Mouse (Mus musculus): ENCODE data around the gene Mrpl14.

Gene Mrpl14

DNA sequence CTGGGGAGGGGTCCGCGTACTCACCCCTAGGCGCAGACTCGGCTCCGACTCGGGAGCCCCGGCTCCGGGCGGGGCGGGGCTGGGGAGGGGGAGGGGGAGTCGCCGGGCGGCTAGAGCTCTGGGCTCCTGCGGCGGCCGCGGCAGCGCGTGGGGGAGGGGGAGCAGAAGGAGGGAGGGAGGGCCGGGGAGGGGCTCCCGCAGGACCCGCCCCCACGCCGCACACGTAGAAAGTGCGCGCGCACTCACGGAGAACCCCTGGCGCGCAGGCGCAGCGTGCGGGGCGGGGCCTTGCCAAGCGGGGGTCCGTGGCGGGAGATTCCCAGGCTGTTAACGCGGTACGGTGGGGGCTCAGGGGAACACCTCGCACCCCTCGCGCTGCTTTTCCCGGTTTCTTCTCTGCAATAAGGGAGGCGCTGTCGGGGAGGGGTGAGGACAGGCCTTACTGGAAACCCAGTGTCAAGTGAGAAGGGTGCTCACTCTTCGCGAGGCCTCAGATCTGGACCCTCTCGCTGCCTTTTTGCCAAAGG is at the start of gene Mrpl14:
Mrpl14 (plus strand) TSS at position 230 of the 527 bp plus-strand sequence.
- DNase-seq (ENCODE audit: extremely low spot score, low read depth, low spot score): peak; percentile 60

DNA sequence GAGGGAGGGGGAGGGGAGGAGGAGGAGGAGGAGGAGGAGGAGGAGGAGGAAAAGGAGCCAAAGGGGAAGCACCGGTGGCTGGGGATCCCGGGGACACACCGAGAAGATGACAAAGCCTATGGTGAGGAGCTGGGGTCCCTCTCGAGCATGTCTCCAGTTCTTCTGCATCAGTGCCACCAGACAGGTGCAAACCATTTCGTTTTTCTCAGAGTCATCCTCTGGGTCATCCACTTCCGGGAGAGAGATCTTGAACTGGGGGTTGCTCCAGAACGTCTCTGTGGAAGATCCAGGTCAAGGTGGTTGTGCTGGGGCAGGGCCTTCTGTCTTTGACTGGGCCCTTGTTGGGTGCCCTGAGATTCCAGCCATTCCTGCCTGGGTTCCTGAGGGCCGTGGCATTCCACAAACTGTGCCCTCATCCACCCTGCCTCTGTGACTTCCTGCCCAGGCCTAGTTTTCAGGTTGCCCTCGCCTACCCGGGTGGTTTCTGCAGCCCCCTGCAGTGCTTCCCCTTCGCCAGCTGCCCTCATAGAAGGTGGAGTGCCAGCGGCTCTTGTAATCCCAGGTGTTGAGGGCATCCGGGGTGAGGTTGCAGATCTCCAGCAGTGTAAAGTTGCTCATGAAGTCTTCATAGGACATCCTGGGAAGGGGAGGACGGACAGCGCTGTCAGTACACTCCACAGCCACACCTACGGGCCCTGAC is 47.4 kb upstream of the Mrpl14 start:
- no peak for DNase-seq (ENCODE audit: extremely low spot score, low read depth, low spot score)

- no peak for DNase-seq (ENCODE audit: extremely low spot score, low read depth, low spot score)
These were observed 44.1 kb upstream of the Mrpl14 start for GRCm38 (mm10) chr17:45641981-45642380.

GRCm38 (mm10) chr17:45642701-45643100 is 43.4 kb upstream of the Mrpl14 start:
- no peak for DNase-seq (ENCODE audit: extremely low spot score, low read depth, low spot score)

- no peak for DNase-seq (ENCODE audit: extremely low spot score, low read depth, low spot score)
These were observed 41.9 kb upstream of the Mrpl14 start for GRCm38 (mm10) chr17:45644185-45644584.

DNA sequence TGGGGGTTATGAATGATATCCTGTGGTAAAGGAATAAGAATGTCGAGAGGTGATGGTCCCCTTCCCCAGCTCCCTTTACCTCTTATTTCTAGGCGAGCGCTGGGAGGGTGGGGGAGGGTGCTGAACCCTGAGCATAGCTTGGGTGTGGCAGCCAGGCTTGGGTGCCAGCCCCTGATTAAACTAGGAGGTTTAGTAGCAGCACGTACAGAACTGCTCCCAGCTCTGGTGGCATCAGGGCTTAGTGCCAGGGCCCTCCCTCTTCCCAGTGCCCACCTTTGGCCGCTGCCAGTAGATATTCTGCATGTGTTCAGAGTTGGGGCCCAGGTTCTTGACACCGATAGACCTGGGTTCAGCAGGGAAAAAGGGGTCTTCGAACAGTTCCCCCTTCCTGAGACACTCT is 32.9 kb upstream of the Mrpl14 start:
- DNase-seq (ENCODE audit: extremely low spot score, low read depth, low spot score): no peak

- DNase-seq (ENCODE audit: extremely low spot score, low read depth, low spot score): no peak
These were observed 30.3 kb upstream of the Mrpl14 start for GRCm38 (mm10) chr17:45655820-45656219.

DNA sequence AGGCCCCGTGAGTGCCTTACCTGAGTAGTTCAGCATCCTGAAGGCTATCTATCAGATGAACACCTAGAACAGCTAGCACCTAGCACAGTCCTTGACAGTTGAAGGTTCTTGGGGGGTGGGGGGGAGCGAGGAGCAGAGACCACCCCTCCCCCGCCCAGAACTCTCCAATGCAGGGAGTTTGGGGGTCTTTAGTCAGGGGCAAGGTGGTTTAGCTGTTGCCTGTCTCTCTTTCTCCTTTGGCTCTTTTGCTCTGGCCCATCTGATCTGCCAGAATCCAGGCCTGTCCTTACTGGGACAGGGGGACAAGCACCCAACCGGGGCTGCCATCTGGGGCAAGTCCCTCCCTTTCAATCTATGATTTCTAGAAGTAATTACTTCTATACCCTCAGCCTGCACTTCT is 26.9 kb upstream of the Mrpl14 start, which contains the start of gene Capn11:
Capn11 (minus strand) TSS at position 101 of the 400 bp plus-strand sequence.
- no peak for DNase-seq (ENCODE audit: extremely low spot score, low read depth, low spot score)

DNA sequence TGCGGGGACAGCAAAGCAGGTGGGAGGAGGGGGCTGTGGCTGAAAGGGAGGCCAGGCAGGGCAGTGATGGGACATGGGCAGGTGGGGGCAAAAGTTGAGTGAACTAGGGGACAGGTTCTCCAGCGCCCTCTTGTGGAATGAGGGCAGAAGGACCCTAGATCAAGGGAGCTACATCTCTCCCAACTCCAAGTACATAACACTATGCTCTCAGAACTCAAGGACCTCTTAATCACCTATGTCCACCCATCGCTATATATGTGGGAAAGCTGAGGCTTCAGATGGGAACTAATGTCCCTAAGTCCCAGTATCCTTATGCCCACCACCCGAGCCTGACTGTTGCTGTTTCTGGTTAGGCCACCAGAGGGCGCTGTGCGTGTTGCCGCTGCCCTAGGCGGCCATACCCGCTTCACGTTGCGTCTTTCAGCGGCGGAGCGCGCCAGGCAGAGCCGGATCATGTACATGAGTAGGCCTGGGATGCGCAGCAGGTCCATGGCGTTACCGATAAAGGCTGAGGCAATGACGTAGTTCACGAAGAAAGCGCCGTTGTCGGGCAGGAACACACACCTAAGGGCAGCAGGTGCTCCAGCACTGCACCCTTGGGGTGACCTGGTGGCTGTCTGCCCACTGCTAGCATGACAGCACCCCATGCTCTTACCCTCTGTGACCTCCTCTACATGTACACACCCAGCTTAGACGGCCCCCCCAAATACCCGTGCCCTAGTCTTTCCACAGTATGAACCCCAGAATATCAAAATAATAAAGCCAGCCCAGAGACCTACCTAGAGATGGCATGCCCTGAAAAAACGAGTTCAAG is 22.8 kb upstream of the Mrpl14 start:
- DNase-seq (ENCODE audit: extremely low spot score, low read depth, low spot score): peak; percentile 49

DNA sequence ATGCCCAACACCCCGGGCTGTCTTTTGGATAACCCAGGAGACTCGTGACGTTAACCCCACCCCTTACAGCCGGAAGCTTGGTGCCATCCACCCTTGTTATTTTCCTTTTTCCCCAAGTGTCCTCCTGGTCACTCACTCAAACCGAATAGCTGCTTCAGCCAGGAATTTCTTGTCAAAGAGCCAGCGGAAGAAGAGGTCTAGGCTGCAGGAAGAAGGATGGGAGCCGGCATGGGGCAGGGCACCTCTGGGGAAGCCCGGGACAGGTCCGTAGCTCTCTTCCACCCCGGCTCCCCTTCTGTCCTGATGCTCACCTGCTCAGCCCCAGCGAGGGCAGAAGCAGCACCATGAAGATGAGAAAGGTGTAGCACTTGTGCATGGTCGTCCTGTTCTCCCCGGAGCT is 21.5 kb upstream of the Mrpl14 start:
- no peak for DNase-seq (ENCODE audit: extremely low spot score, low read depth, low spot score)

DNA sequence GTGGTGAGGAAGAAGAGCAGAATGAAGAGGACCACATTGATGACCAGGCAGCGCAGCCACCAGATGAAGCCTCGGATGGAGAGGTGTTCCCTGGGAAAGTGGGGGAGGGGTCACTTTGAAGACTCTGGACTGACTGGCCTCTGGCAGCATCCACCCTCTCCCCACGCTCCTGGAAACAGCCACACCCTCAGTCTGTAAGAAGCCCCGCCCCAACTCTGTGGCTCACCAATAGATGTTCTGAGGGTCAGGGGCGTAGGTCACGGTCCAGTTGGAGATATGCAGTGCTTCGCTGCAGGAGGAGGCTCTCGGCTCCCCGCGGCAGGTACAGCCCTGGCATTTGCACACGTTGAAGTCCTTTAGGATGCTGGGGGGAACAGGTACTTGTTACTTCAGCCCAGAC is 20.0 kb upstream of the Mrpl14 start:
- no peak for DNase-seq (ENCODE audit: extremely low spot score, low read depth, low spot score)

DNA sequence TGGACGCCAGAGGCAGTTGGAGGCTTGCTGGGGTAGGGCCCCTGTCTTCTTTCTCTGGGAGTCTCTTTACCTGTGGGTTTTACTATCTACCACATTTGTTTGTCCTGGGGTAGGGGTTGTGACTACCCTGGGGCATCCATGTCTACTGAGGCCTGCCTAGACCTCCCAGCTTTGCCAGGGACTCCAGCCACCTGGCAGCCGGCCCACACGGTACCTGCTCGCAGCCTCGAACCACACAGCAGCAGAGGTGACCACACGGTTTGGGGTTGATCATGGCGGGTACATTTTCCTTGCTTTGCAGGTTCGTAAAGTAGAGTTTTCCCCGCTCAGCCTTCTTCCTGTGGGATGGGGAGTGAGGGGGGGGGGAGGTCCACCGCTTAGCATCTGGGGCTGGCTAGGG is 18.6 kb upstream of the Mrpl14 start:
- DNase-seq (ENCODE audit: extremely low spot score, low read depth, low spot score): no peak

DNA sequence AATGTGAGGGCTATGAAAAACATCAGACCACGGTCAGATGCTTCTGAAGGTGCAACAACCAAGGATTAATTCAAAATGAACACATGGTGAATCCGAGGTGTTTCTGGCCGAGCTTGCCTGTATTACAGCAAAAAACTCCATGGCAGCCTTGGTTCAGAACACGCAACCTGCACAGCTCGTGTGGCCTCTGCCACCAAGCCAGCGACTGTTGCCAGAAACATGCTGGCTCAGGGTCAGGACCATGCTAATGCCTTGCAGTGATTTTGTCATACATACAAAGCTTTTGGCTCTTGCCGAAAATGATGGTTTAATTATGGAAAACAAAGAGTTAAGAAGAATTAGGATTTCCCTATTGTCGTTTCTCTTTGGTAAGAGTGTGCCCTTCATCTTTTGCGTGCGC is 18.1 kb upstream of the Mrpl14 start:
- DNase-seq (ENCODE audit: extremely low spot score, low read depth, low spot score): no peak

GRCm38 (mm10) chr17:45671821-45672220 is 14.3 kb upstream of the Mrpl14 start:
- no peak for DNase-seq (ENCODE audit: extremely low spot score, low read depth, low spot score)

DNA sequence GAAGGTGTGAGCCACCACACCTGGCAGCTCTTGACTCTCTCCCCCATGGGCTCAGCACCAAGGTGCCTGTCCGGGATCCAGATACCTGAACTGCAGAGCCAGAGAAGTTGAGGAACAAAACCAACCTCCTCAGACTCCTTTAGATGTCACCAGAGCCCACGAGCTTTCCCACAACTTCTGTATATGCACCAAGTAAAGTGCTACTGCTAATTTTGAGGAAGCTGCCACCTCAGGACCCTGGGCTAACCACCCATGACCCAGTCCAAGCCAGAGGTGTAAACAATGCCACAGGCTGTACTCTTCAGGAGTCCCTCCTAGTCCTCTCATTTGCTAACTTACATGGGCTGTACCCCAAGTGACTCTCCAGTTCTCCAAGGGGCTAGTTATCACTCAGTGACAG is 13.5 kb upstream of the Mrpl14 start:
- DNase-seq (ENCODE audit: extremely low spot score, low read depth, low spot score): no peak

- DNase-seq (ENCODE audit: extremely low spot score, low read depth, low spot score): peak; percentile 47
These were observed 8.0 kb upstream of the Mrpl14 start for GRCm38 (mm10) chr17:45678106-45678505.

DNA sequence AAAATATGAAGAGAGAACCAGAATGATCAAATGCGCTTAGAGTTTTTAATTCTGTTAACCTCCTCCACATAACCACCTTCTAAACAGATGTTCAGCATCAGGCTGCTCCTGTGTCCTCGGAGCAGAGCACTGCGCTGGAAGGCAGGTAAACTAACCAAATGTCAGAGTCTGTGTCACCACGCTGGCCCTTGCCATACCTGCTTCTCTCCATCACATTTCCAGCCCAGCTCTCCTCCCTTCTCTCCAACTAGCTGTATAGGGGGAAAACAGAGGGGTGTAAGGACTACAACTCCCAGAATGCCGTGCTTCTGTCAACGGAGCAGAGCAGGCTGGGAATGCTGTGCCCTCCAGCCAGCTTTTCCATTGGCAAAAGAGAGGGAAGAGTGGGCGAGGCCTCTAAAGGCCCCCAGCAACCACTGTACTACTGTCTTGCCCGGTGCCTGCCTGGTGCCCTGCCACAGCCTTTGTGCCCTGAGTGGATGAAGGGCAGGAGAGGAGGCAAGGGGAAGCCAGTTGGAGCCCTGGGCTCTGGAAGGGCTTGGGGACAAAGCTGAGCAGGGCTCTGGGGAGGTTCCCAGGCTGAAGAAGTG is 5.6 kb upstream of the Mrpl14 start:
- DNase-seq (ENCODE audit: extremely low spot score, low read depth, low spot score): no peak

GRCm38 (mm10) chr17:45681588-45681987 is 4.5 kb upstream of the Mrpl14 start:
- DNase-seq (ENCODE audit: extremely low spot score, low read depth, low spot score): no peak

- DNase-seq (ENCODE audit: extremely low spot score, low read depth, low spot score): no peak
These were observed 3.3 kb upstream of the Mrpl14 start for GRCm38 (mm10) chr17:45682843-45683242.

- no peak for DNase-seq (ENCODE audit: extremely low spot score, low read depth, low spot score)
These were observed 1.4 kb upstream of the Mrpl14 start for GRCm38 (mm10) chr17:45684667-45685131.

Data from hindlimb bud, embryonic 11.5 days (tissue).